Mouse (Mus musculus) CD4-positive, CD25-positive, alpha-beta regulatory T cell, adult 4 months (primary cell): Measurements from ENCODE around the gene Rab40c. TPM values are rescaled to one million over a fixed set of nuclear protein-coding genes. Genes with fewer than 3 reads are reported as not detected.

ENCODE experiments used
- ATAC-seq: one replicate; pipeline ENCODE4 v1.8.0; 2017
- polyA plus RNA-seq, 2 experiments: library from polyadenylated mRNA; unstranded; fragments of 100-300 nt; shearing (Covaris generic); gene quantifications; one replicate each; pipeline ENCODE4 v1.2.1; 2017

Gene Rab40c
- polyA plus RNA-seq: 1 to 10 TPM; 6.6 to 7.3 TPM

DNA sequence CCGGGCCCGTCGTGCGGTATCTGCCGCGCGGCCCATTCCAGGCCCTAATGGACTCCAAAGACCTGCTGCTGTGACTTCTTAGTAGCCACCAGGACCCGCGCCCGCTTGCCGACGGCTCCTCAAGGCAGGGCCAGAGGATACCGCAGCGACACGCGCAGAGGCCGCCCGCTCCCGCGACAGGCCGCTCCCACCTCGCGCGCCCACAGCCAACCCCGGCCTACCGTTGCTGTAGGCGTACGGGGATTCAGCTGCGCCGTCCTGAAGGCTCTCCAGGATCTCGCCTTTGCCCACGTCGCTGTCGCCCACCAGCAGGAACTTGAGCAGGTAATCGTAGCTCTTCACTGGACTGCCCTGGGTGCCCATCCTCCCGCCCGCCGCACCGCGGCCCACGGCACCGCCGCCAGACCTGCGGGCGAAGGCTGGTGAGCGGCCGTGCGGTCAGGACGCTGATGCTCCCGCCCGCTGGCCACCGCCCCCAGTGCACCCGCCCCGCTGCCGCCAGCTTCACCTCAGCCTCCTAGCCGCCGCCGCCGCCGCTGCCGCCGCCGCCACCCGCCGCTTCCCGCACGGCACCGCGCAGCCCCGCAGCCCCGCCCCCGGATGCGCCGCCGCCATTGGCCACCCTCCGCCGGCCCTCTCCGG, at the start of gene Rab40c:
Rab40c (minus strand) TSS at position 584 of the 642 bp plus-strand sequence.
- no peak for ATAC-seq

DNA sequence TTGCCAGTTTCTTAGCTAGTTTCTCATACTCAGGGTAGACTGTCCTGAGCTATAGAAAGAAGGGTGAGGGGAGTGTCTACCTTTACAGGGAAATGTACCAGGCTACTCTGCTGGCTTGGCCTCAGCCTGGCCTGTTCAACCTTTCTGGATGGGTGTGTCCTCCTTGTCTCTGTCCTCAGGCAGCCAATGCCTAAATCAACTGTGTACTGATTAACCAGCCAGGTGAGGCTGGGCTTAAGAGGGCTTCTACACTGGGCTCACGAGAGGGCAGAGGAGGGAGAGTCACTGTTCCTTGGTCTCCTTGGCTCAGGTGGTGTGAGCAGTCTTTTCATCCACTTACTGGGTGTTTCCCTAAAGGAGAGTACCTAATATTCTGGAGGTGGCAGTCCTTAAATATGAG, 48.6 kb upstream of the Rab40c start:
- no peak for ATAC-seq

GRCm38 (mm10) chr17:25967652-25968051, 48.1 kb upstream of the Rab40c start:
- no peak for ATAC-seq

- no peak for ATAC-seq
These were observed 44.7 kb upstream of the Rab40c start for GRCm38 (mm10) chr17:25964271-25964670.

DNA sequence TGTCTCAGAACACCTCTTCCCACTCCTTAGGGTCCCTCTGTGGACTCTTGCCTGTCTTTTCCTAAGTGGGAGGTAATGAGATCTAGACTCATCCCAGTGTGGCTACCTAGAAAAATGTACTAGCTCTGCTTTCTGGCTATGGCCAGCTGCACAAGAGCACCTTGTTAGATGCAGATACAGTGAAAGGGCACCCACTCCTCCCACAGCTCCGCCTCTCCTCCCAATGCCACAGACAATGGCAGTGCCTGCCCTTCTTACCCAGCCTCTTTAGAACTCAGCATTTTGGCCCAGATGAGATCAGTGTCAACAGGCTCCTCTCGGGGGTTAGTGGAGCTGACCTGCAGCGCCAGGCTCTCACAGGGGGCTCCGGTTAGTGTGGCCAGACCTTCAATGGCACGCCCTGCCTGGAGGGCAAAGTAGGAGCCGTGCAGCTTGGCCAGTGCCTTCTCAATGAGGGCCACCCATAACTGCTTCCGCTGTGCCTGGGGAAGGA, 42.9 kb upstream of the Rab40c start:
- no peak for ATAC-seq

DNA sequence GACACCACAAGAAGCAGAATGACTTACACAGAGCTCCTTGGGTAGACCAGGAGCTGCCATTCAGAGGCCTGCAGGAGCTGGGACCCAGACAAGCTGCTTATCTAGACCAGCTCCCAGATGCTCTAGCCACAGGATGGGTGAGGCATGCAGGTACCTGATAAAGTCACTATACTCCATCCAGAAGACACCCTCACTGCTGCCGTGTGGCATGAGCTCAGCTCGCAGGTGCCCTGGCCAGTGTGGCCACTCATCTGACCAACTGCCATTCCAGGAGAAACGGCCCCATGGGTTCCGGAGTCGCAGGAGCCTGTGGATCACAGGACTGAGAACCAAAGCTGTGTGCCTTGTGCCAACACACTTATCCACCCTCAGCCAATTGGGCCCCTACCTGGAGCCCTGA, 42.0 kb upstream of the Rab40c start:
- ATAC-seq: no peak

- no peak for ATAC-seq
These were observed 40.3 kb upstream of the Rab40c start for GRCm38 (mm10) chr17:25959630-25960467.

GRCm38 (mm10) chr17:25958771-25959494, 39.4 kb upstream of the Rab40c start:
- ATAC-seq: no peak

DNA sequence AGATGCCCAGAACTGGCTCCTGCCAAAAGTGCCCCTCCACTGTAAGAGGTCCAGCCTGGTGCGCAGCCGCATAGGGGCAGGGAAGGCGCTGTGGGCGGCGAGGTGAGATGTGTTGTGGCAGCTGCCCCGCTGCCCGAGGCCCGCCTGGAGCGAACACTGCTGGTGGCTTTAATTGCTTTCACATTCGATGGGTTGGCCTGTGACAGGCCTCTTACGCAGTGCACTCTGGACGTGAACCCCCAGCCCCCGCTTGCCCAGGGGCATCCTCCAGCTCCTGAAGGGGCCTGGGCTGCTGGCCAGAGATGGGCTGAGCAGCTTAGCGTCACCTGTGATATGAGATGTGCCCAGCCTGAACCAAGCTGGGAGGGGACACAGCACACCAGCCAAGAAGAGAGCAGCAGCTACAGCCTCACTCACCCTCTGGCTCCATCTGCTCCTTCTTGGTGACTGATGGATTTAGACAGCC, 38.1 kb upstream of the Rab40c start:
- ATAC-seq: no peak

- ATAC-seq: no peak
These were observed 37.1 kb upstream of the Rab40c start for GRCm38 (mm10) chr17:25956631-25957030.

DNA sequence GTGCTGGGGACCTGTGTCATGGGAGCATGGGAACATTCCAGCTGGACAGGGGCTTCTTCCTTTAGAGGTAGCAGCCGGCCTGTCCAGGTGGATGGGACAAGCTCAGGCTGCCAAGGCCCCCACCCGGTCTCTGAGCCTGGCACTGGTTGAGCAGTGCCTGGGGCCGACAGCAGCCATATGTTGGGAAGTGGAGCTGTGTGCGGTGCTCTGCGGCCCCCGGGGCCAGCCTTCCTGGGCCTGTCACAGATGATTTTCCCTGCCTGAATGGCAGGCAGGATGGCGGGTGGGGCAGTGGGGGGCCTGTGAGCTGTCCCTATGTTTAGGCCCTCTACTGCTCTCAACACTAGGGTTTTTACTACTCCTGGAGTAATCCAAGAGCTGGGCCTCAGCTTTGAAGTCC, 36.7 kb upstream of the Rab40c start:
- ATAC-seq: no peak

- no peak for ATAC-seq
These were observed 36.2 kb upstream of the Rab40c start for GRCm38 (mm10) chr17:25955736-25956135.

- ATAC-seq: no peak
These were observed 35.1 kb upstream of the Rab40c start for GRCm38 (mm10) chr17:25954671-25955070.

- no peak for ATAC-seq
These were observed 33.6 kb upstream of the Rab40c start for GRCm38 (mm10) chr17:25953161-25953560.

- ATAC-seq: no peak
These were observed 32.5 kb upstream of the Rab40c start, which contains the start of gene A930017K11Rik for GRCm38 (mm10) chr17:25951803-25952623. Gene A930017K11Rik, minus strand, starts transcription at chr17:25952565.

- ATAC-seq: no peak
These were observed 31.8 kb upstream of the Rab40c start for GRCm38 (mm10) chr17:25951225-25951802.

- ATAC-seq: no peak
These were observed 31.2 kb upstream of the Rab40c start for GRCm38 (mm10) chr17:25950706-25951105.

DNA sequence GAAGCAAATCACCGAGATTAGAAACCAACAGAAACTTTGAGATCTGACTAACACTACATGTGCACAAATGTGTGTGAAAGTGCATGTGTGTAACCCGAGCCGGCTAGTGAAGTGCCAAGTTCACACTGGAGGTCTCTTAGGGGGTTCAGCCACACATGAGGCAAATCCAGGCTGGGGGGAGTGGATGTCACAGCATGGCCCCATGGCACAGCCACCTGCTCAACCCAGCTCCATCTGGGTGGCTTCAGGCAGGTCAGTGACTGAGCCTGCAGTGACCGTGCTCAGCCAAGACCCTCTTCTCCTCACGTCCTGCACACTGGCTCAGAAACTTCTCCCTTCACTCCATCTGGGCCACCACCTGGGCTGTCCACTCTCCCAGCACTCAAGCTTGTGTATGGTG, 30.5 kb upstream of the Rab40c start:
- ATAC-seq: no peak

DNA sequence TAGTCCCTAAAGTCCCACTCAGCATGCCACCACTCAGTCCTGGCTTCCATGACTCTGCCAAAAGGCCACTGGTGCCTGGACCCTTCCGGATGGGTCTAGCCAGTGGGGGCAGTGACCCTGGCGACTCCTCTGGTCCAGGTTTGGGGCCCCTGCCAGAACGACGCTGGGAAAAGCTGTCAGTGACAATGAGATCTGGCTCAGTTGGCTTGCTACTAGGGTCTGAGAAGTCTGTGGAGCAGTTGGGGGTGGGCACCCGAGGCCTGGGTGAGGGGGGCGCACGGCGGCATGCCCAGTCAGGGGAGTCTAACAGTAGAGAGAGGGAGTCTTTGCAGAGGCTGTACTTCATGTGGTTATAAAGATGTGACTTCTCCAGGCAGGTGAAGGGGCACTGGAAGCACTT, 28.5 kb upstream of the Rab40c start:
- no peak for ATAC-seq

- no peak for ATAC-seq
These were observed 28.0 kb upstream of the Rab40c start for GRCm38 (mm10) chr17:25947576-25947975.

- no peak for ATAC-seq
These were observed 27.4 kb upstream of the Rab40c start for GRCm38 (mm10) chr17:25946891-25947290.

- ATAC-seq: no peak
These were observed 26.8 kb upstream of the Rab40c start for GRCm38 (mm10) chr17:25946349-25946748.
